Mouse (Mus musculus): ENCODE data around the gene Iqgap2.

- TF ChIP-seq CTCF (IDR thresholded peaks at IDR 0.05; ENCODE audit: borderline replicate concordance, extremely low read depth, insufficient read depth, insufficient read length): peak; percentile 71; the same call in 1 of the 2 replicates
- no peak for TF ChIP-seq POLR2A (IDR thresholded peaks at IDR 0.05; ENCODE audit: borderline replicate concordance, extremely low read depth, insufficient read depth, insufficient read length, poor library complexity, severe bottlenecking)
Observed at GRCm38 (mm10) chr13:95719320-95720232, 172.1 kb downstream of the Iqgap2 start.

Data from brain, embryonic 14.5 days (tissue).